Mouse (Mus musculus): Measurements from ENCODE around the gene Zfp790.

The Zfp790 gene

DNA sequence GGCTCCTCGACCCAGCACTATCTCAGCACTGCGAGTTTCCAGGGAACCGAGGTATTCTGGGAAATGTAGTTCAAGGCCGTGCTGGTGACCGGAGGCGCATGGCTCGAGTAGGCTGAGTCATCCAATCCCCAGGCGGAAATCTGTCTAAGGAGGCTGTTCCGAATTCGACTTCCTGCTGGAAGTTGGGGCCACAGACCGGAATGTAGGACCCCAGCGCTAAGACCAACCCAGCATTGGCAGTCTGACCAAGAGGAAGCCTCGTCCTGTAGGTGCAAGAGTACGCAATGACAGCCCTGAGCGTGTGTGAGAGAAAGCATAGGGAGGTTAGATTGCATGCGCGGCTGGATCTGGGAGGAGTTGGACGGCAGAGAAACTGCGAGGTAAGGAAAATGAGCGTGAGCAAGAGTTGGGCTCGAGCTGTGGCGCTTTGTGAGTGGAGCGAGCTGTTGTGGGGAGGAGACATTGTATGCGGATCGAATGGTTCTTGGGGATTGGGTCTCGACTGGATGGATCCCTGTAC is at the start of gene Zfp790:
Gene Zfp790, plus strand, starts transcription at position 205 of the 520 bp plus-strand sequence.
- peak; percentile 89 for DNase-seq

DNA sequence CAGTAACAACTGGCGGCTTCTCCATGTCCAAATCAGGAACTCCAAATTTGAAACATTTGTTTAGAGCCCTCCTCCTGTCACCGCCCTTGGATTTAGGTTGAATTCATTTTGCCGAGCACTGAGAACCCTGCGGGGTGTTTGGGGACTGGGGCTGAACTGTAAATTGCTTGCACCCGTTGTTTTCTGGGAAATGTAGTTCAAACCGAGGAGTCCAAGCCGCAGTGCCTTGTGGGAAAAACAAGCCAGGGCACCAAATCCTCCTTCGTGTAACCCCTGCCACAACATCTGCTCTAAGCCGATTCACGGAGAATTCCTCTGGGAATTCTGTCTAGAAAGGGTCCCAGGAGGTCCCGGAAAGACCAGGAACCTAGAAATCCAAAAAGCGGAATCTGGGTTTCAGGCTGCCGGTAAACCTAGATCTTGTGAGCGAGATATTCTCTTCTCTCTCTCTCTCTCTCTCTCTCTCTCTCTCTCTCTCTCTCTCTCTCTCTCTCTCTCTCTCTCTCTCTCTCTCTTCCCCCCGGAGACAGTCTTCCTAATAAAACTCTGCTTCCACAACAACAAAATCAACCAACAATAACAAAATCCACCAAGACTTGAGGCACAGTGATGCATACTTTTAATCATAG is 48.7 kb upstream of the Zfp790 start:
- peak; percentile 77 for DNase-seq

DNA sequence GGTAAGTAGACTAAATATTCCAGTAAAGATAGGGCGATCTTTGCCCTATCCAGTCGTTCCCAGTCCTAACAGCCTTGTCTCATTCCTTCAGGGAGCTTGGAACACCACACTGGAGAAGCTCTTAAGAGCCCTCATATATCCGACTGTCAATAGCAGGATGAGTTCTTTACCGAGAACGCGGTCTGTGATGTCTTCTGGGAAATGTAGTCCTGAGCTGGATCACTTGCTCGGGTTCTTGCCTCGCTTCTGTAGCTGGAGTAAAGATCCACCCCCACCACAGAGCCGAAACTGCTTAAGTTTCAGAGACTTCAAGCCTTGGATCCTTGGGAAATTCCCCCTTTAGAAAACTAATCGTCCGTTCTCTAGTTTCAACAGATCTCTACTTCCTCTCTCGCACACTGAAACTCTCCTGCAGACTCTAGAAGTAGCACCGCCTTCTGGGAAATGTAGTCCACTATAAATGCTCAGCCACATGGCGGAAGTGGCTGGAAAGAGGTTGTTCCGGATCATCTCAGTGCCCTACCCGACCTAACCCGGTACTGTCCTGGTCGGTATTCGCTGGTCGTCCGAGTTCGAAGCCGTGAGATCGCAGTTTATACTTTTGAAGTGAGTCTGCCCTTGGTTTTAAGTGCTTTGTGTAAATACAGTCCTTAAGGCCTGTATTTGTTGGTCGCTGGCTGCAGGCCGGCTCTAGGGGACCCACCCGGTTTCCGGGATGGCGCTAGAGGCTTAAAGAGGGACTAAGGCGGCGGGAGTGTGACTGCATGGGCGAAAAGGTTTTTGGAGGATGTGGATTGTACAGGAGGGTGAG is 47.6 kb upstream of the Zfp790 start, which contains the start of gene Zfp84:
Gene Zfp84, plus strand, starts transcription at position 463 of the 811 bp plus-strand sequence.
- DNase-seq = peak; percentile 83

DNA sequence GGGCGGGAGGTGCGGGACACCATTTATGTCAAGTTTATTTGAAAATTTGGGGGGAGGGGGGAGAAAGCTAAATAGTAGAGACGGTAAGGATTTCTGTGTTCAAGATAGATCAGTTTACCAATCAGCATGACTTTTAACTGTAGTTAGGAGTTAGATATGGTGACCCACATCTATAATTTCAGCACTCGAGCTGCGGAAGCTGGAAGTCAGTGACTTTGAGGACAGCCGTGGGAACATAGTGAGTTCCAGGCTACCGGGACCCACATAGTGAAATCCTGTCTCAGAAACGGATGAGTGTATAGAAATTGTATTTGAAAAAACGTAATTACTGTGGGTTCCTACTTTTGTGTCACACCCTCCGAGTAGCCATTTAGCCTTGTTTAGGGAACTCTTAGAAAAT is 46.9 kb upstream of the Zfp790 start:
- DNase-seq = no peak

DNA sequence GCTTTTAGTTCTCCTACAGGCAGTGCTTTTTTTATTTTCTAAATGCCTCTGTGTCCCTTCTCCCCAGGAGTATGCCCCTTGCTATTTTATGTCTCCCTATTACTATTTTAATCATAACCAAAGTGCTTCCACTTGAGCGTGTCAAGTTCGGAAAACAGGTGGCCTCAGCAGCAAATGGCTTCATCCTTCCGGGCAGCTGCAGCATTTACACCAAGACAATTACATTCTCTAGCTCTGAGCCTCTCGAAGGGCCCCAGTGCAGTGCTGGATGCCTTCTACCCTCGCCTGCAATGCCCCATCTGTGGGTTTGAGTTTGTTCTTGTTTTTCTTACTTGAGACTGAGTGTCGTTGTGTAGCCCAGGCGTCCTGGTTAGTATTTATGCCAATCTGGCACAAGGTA is 42.4 kb upstream of the Zfp790 start:
- DNase-seq = no peak

DNA sequence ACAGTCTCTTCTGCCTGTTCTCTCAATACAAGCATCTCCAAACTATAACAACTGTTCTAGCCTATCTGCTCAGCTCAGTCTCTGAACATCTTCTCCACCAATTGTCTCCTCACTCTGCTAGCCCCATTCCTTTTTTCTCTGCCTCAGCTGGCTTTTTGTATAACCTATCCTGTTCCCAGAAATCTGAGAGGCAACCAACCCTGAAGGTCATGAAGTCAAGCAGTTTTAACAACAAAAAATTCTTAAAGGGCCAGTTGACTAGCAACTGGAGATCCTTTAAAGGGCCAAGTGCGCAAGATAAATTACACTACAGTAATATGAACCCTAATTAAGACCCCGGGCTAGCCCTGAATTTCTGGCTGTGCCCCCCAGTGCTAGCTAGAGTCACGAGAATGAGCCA is 41.5 kb upstream of the Zfp790 start:
- DNase-seq = no peak

DNA sequence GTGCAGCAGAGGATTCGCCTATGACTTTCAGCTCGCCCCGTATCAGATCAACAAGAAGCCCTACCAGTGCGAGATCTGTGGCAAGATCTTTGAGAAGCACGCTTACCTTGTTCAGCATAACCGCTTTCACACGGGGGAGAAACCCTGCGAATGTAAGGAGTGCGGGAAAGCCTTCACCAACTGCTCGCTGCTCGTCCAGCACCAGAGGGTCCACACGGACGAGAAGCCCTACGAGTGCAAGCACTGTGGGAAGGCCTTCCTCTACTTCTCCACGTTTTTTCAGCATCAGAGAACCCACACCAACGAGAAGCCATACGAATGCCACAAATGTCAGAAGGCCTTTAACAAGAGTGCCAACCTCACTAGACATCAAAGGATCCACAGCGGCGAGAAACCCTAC is 39.3 kb upstream of the Zfp790 start:
- no peak for DNase-seq

DNA sequence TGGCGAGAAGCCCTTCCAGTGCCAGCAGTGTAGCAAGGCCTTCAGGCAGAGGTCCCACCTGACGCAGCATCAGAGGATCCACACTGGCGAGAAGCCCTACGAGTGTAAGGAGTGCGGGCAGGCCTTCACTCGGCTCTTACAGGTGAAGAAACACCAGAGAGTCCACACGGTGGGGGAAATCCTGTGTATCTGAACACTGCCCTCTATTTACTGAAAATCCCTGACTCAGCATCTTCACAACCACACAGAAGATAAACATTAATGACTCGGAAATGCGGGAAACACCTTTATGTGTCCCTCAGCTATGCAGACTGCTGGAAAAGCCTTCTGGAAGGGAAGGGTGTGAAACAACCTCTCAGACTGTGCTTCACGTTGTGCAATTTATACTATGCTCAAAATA is 38.5 kb upstream of the Zfp790 start:
- no peak for DNase-seq

DNA sequence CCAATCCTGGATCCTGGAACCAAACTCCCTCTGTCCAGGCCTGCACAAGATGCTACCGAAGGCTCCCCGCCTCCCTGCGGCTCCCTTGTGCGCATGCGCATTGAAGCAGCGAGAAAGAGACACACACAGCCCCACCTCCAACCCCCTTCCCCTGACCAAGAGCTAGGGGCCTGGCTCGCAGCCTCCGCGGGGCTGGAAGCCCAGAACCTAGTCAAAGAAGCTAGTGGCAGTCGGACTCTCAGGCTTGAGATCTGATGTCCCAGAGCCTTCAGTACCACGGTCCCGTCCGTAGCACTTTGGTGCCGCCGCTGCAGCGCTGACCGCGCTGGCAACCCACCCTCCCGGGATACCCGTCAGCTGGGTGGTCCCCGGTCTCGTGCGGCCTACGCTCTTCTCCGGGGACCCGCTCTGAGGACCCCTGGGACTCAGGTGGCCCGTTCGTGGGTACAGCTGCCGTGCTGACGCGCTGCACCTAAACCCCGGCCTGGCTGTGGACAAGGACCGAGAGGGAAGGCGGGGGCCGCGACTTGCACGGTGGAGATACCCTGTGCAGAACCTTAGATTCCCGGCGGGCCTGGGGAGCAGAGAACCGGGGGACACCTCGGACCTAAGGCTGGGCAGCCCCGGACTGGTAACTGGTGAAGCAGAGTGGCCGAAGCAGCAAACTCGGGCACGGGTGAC is 31.9 kb upstream of the Zfp790 start, which contains the start of gene Zfp30:
Gene Zfp30, plus strand, starts transcription at position 128 of the 681 bp plus-strand sequence.
- peak; percentile 88 for DNase-seq

DNA sequence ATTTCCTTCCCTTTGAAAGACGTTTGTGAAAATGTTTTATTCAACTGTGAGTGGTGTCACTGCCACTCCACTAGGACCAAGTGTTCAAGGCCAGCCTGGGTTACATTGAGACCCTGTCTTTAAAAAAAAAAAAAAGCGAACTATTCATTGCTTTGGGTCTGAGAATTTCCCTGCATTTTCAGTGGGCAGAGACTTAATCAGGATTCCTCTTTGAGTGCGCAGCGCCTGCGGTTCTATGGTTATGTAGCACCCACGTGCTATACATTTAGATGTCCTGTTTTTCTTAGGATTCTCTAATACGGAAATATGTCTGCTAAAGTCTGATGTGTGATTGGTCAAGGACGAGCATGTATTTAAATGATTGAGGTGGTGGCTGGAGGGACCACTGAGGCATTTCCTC is 30.9 kb upstream of the Zfp790 start:
- no peak for DNase-seq

DNA sequence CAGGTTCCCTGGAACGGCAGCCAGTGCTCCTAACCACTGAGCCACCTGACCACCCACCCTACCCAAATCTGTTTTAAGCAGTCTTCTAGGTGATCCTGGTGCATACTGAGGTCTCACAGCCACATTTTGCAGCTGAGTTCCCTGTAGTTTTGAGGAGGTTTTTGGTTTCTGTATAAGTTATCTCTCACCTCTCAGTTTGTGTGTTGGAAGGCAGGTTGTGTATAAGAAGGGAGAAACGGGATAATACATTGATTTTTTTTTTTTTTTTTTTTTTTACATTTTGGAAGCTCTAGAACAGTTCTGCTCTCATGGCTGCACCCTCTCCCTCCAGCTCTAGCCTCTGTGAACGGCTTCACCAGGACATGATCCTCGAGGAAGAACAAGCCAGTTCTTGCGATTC is 30.0 kb upstream of the Zfp790 start:
- DNase-seq = no peak

DNA sequence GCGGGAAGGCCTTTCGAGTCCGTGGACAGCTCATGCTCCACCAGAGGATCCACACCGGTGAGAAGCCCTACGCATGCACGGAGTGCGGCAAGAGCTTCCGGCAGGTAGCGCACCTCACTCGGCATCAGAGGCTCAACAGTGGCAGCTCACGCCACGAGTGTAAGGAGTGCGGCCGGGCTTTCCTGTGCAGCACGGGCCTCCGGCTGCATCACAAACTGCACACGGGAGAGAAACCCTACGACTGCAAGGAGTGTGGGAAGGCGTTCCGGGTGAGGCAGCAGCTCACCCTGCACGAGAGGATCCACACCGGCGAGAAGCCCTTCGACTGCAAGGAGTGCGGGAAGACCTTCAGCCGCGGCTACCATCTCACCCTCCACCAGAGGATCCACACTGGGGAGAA is 23.0 kb upstream of the Zfp790 start:
- DNase-seq = no peak

DNA sequence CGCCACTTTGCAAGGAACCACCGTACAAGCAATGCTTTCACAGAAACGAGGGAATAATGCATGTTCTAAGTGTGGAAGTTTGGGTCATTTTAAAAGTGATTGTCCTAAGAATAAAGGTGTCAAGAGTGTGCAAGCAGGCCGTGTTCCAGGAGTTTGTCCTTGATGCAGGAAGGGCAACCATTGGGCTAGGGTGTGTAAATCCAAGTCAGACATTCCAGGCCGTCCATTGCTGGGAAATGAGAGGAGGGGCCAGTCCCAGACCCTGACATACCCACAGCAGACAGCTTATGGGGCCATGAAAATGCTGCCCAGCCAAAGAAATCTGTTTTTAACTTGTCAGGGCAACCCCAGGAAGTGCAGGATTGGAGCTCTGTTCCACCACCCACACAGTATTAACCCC is 8.9 kb upstream of the Zfp790 start:
- DNase-seq = no peak

DNA sequence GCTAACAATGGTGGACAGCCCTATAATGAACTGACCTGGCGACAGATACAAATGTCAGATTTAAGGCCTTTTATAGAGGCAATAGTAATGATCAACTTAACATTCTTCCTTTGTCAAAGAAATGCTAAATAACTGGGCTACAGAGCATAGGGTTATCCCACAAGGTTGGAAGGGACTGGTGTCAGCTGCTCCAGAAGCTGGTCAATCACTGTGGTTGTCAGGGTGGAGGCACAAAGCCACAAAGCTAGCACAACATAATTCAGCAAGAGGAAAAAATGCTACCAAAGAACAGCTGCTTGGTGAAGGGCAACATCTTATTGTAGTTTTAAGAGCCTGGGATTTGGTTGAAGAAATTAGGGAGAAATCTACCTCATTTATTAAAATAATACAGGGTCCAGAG is 3.7 kb upstream of the Zfp790 start:
- DNase-seq = no peak

DNA sequence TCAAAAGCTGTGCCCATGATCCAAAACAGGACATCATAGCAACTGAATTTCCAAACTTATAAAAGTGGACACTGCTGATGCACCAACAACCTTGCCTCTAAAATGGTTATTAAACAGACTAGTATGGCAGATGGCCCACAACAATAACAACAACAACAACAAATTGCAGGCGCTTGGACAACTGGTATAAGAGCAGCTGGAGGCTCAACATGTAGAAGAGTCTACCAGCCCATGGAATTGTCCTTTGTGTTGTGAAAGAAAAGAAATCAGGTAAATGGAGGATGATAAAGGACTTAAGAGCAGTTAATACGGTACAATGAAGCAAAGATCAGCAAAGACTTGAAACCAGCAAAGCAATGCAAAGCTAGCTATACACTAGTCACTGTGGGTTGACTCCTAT is 1.5 kb upstream of the Zfp790 start:
- DNase-seq = no peak

DNA sequence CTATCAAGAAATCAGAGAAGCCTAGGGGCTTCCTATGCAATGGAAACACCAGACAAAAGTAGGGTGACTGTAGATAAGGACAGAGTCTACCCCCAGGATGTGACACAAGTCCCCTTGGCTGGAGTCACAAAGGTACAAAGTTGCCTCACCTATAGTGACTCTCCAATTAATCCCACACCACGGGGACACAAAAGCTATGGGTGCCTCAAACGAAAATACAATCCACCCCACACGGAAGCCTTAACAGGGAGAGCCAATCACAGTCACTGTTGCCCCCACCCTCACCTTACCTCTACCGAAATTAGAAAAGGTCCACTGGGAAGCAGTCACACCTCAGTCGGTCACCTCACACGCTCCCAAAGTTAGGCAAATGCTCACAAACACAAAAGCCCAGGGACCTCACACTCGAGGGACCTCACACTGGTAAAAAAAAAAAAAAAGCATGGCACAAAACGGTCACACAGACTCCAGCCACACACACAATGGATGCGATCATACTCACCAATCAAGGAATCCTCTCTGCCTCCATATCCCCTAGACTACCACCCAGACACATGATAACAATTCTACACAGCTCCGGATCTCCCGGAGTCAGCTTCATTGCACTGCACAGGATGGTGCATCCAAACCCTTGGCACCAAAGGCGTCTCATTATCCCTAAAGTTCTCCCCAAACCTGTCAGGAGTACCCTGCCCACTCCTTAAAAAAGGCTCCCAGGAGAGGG is 691 bp upstream of the Zfp790 start:
- DNase-seq = no peak

DNA sequence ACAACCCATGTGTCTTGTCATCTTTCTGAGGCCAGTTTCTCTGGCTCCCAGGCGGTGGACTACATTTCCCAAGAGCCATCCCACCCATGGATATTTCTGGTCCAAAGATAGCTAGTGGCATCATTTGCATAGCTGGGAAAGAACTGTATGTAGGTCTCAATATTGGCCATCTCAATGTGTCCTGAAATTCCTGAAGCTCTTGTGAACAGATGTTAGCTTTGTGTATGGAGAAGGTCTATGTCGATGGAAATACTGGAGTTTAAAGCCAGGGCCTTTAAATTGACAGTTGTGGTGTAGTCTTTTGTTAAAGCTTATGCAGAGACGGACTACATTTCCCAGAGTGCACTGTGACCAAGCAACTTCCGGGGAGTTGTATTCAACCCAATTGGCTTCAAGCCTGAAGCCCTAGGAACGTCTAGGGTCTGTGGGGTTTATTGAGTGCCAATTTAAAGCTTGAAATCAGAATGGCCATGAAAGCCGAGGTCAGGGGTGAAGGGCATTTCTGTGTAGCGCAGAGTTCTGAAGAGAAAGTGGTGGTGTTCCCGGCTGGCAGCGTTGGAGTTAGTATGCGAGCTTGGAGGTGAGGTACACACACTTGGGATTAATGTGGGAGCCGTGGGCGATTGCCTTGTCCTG is 2.8 kb downstream of the Zfp790 start:
- DNase-seq = peak; percentile 67

DNA sequence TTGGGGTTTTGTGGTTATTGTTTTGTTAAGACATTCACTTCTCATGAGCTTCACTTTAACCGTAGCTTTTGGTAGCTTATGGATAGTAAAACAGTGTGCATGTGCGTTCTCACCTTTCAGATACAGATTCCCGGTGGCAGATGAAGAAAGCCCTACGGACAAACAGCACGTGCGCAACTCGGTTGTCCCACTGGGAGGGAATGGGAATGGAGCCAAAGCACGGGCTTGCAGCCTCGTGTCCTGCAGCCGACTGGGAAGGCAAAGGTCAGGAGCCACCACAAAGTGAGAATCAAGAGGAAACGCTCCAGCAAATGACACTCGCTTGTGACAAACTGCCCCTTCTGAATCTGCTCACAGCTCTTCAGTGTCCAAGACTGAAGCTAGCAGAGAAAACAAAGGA is 12.1 kb downstream of the Zfp790 start:
- no peak for DNase-seq

DNA sequence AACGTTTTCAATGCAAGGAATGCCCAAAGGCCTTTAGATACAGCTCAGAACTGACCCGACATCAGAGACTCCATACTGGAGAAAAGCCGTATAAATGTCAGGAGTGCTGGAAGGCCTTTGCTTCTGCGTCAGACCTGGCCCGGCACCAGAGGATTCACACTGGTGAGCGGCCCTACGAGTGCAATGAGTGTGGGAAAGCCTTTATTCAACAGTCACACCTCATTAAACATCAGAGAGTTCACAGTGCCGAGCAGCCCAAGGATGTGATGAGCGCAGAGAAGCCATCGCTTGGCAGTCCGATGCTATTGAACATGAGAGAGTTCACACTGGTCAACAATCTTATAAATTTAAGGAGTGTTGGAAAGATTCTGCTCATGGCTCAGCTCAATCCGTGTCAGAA is 13.9 kb downstream of the Zfp790 start:
- no peak for DNase-seq

DNA sequence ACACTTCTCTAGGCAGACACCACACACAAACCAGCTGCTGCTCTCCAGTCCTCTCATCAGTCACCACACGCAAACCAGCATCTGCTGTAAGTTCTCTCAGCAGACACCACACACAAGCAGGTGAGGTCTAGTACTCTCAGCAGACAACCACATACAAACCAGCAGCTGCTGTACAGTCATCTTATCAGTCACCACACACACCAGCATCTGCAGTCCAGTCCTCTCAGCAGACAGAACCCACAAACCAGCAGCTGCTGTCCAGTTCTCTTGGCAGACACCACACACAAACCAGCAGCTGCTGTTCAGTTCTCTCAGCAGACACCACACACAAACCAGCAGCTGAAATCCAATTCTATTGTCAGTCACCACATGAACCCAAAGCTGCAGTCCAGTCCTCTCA is 20.9 kb downstream of the Zfp790 start:
- no peak for DNase-seq

DNA sequence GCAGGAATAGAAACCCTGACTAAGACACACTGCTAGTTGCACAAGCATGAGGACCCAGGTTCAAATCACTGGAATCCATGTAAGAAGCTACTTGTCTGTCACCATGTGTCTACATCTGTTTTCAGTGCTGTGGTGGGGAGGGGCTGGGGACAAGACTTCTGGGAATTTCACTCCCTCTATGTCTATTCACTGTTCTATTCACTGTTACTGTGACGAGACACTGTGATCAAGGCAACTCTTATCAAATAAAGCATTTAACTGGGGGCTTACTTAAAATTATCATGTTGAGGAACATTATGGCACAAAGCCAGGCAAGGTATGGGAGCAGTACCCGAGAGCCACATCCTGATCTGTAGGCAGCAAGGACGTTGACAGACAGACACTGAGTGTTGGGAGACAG is 23.3 kb downstream of the Zfp790 start:
- no peak for DNase-seq

DNA sequence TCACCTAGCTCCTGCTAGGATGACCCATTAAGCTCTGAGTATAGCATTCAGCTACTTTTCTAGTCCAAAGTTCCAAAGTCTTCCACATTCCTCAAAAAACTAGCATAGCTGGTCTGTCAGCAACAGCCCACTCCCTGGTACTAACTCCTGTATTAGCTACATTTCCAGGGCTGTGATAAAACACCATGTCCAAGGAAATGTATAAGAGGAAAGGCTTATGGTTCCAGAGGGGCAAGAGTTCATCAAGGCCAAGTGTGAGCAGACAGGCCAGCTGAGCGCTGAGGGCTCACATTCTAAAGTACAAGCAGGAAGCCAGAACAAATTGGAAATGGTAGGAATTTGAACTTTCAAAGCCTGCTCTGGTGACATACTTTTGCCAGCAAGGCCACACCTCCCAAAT is 26.2 kb downstream of the Zfp790 start:
- DNase-seq = no peak

Data from liver (tissue).